Mouse (Mus musculus) limb, embryonic 14.5 days (tissue): Measurements from ENCODE around the gene Pold2. TPM values are rescaled to one million over a fixed set of nuclear protein-coding genes. Genes with fewer than 3 reads are reported as not detected.

Experiments
- ATAC-seq: fragments of 200-750 bp; cut with Nextera tagmentation; 2 replicates; pipeline ENCODE4 v1.8.0; 2017; ENCODE audit warnings: low read depth, moderate number of reproducible peaks, moderate TSS enrichment; ENCODE audit not compliant: low FRiP score
- DNase-seq: peaks from one replicate; pipeline ENCODE4 v3.0.0-alpha.2; 2015; ENCODE audit warnings: low spot score
- H3K27ac ChIP-seq: fragments of 300-500 bp; sonication (generic); replicated peaks from 2 replicates; pipeline ENCODE4 v1.5.1; 2014; ENCODE audit warnings: low read depth, mild to moderate bottlenecking, low read length, moderate library complexity, mixed read lengths
- H3K27me3 ChIP-seq: fragments of 300-500 bp; sonication (generic); 2 replicates; pipeline ENCODE4 v1.6.1; 2014; ENCODE audit warnings: low read length, mixed read lengths; ENCODE audit not compliant: control insufficient read depth, insufficient read depth
- H3K36me3 ChIP-seq: fragments of 300-500 bp; sonication (generic); 2 replicates; pipeline ENCODE4 v1.6.1; 2014; ENCODE audit warnings: mild to moderate bottlenecking, low read length, moderate library complexity, mixed read lengths; ENCODE audit not compliant: control insufficient read depth, insufficient read depth
- H3K4me1 ChIP-seq: fragments of 300-500 bp; sonication (generic); 2 replicates; pipeline ENCODE4 v1.6.1; 2014; ENCODE audit warnings: antibody characterized with exemption, low read length, mixed read lengths; ENCODE audit not compliant: control insufficient read depth, insufficient read depth
- H3K4me2 ChIP-seq: fragments of 300-500 bp; sonication (generic); replicated peaks from 2 replicates; pipeline ENCODE4 v1.6.1; 2014; ENCODE audit warnings: low read depth, mild to moderate bottlenecking, low read length, moderate library complexity; ENCODE audit not compliant: severe bottlenecking
- H3K4me3 ChIP-seq: fragments of 300-500 bp; sonication (generic); replicated peaks from 2 replicates; pipeline ENCODE4 v1.5.1; 2014; ENCODE audit warnings: low read length
- H3K9ac ChIP-seq: fragments of 300-500 bp; sonication (generic); 2 replicates; pipeline ENCODE4 v1.6.1; 2014; ENCODE audit warnings: mild to moderate bottlenecking, low read depth, low read length, moderate library complexity; ENCODE audit not compliant: severe bottlenecking
- H3K9me3 ChIP-seq: fragments of 300-500 bp; sonication (generic); 2 replicates; pipeline ENCODE4 v1.6.1; 2016; ENCODE audit warnings: low read length; ENCODE audit not compliant: control insufficient read depth
- POLR2A ChIP-seq: fragments of 200-500 bp; IDR thresholded peaks from 2 replicates; pipeline ENCODE4 v1.8.0; 2012; ENCODE audit warnings: inconsistent platforms, mild to moderate bottlenecking, moderate library complexity, borderline replicate concordance; ENCODE audit not compliant: insufficient read depth, insufficient read length; ENCODE audit errors: extremely low read depth
- WGBS: fragments of 180-500 bp; shearing (Covaris S2); extraction: QIAGEN DNeasy Blood & Tissue Kit; methylation state at CpG from one replicate; pipeline ENCODE4 v1.1.7; 2014; 5-methylcytosine and 5-hydroxymethylcytosine counted together
- polyA plus RNA-seq, 2 experiments: library from polyadenylated mRNA; depleted of rRNA in 1 of 2; stranded (reverse) in 1 of 2; unstranded in 1 of 2; fragments of >200 nt; fragmentation: Nextera tagmentation in 1 of 2; extraction: Ambion mirVana in 1 of 2; gene quantifications; 2 replicates each; pipeline versions ENCODE4 v1.2.1 to v1.2.3; 2012 to 2014

Gene Pold2
- polyA plus RNA-seq, 2 experiments: 95.8 to 158 TPM

DNA sequence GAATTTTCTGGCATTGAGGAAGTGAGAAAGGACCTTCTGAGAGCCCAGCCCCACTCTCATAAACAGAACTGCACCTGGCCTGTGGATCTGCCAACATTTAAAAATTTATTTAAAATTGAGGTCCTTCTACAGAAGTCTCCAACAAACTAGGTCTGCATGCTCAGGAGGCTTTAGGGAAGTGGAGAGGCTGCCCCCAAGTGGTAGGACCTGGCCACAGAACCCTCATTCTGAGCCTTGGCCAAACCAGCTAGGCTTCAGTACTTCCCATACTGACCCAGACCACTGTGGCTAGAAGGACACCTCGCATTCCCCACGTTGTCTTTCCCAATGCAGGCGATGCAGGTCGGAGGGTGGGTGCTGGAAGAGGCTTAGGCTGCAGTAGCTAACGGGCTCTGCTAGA is 34.5 kb upstream of the Pold2 start:
- Histone ChIP-seq H3K4me1 (peaks cover 5% of the 10 kb centered on the region; the same call in 1 of the 2 replicates), H3K4me2 (no peak overlapping the region), H3K9ac (no peak overlapping the region), H3K4me3 (no peak overlapping the region), H3K27me3 (no peaks in the 10 kb centered on the region), H3K9me3 (no peaks in the 10 kb centered on the region), H3K27ac (no peak overlapping the region), H3K36me3 (no peaks in the 10 kb centered on the region)
- ATAC-seq: peak; percentile 47; the same call in 1 of the 2 replicates
- TF ChIP-seq POLR2A: no peak
- peak; percentile 72 for DNase-seq
- 23% methylated on average over 5 of the region's 5 CpGs for WGBS

- peaks cover 5% of the 10 kb centered on the region; the same call in 1 of the 2 replicates for H3K4me1 ChIP-seq
- H3K4me3 ChIP-seq: no peak overlapping the region
- no peaks in the 10 kb centered on the region for H3K27me3 ChIP-seq
- WGBS: 69% methylated on average over 4 of the region's 4 CpGs
- DNase-seq (no peak), ATAC-seq (no peak)
- TF ChIP-seq POLR2A: no peak
- H3K36me3 ChIP-seq: no peaks in the 10 kb centered on the region
- H3K27ac ChIP-seq: no peak overlapping the region
- no peak overlapping the region for H3K9ac ChIP-seq
- no peak overlapping the region for H3K4me2 ChIP-seq
- no peaks in the 10 kb centered on the region for H3K9me3 ChIP-seq
Observed at GRCm38 (mm10) chr11:5908642-5909041, 30.6 kb upstream of the Pold2 start.

DNA sequence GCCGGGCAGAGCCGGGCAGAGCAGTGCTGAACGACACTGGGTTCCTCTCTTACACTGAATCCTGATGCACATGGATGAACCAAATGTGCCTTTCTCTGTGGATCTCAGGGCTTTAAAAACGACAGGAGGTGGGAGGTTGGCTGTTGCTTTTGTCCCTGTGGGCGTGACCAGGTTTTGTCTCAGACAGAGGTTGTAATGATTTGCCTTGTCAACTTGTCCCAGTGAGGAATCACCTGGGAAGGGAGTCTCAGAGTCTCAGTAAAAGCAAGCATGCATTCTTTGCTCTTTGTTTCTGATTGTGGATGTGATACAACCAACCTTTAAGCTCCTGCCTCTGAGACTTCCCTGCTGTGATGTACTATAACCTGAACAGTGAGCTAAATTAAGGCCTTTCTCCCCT is 29.0 kb upstream of the Pold2 start:
- no peak overlapping the region for H3K27ac ChIP-seq
- H3K4me1 ChIP-seq: peaks cover 8% of the 10 kb centered on the region; the same call in 1 of the 2 replicates
- H3K27me3 ChIP-seq: no peaks in the 10 kb centered on the region
- no peaks in the 10 kb centered on the region for H3K36me3 ChIP-seq
- H3K4me2 ChIP-seq: no peak overlapping the region
- DNase-seq: no peak
- no peaks in the 10 kb centered on the region for H3K9me3 ChIP-seq
- 62% methylated on average over 5 of the region's 5 CpGs for WGBS
- ATAC-seq: no peak
- no peak overlapping the region for H3K9ac ChIP-seq
- H3K4me3 ChIP-seq: no peak overlapping the region
- no peak for TF ChIP-seq POLR2A

DNA sequence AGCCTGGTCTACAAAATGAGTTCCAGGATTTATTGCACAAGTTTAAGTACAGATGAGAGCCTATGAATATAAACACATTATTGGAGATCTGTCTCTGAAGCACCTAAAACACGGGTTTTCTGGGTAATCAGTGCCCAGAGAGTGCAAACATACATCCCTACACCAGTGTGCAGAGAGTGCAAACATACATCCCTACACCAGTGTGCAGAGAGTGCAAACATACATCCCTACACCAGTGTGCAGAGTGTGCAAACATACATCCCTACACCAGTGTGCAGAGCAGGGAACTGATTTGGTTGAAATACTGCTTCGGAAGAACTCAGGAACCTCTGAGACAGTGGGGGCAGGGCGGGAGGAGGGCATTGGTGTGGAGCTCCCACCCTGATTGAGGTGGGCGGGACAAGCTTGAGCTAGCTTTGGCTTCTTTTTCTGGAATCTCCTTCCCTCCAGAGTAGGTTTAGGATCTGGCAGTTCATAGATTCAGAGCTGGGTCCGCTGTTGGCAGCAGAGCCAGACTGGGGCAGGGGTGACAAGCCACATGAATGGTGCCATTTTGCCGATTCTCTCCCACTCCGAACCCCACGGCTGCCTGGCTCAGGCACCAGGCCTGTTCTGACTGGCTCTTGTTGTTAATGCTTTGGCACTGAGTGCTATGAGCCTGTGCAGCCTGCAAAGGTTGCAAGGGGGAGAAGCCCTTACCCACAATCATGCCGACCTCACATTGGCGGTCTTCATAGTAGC is 27.9 kb upstream of the Pold2 start:
- no peak overlapping the region for H3K4me2 ChIP-seq
- H3K4me1 ChIP-seq: peaks cover 15% of the 10 kb centered on the region
- H3K4me3 ChIP-seq: no peak overlapping the region
- no peak overlapping the region for H3K27ac ChIP-seq
- ATAC-seq (no peak), DNase-seq (no peak)
- H3K9me3 ChIP-seq: no peaks in the 10 kb centered on the region
- no peak for TF ChIP-seq POLR2A
- no peaks in the 10 kb centered on the region for H3K36me3 ChIP-seq
- 80% methylated on average over 10 of the region's 10 CpGs for WGBS
- H3K9ac ChIP-seq: no peak overlapping the region
- H3K27me3 ChIP-seq: no peaks in the 10 kb centered on the region

DNA sequence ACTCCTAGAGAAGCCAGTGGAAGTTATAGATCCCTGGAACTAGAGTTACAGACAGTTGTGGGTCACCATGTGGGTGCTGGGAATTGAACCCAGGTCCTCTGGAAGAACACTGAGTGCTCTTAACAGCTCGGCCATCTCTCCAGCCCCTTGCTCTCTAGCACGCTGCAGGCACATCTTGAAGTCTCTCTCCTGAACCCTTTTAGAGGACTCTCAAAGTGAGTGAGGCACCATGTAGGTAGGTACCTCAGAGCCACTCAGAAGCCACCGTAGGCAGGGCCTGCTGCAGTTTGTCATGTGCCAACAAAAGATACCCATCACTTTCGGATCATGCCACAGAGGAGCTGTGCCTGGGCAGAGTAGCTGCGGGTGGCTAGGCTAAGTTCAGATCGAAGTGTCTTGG is 26.8 kb upstream of the Pold2 start:
- H3K27ac ChIP-seq: no peak overlapping the region
- no peak overlapping the region for H3K9ac ChIP-seq
- peaks cover 15% of the 10 kb centered on the region for H3K4me1 ChIP-seq
- no peak for TF ChIP-seq POLR2A
- ATAC-seq: no peak
- no peak overlapping the region for H3K4me2 ChIP-seq
- no peaks in the 10 kb centered on the region for H3K9me3 ChIP-seq
- DNase-seq: no peak
- H3K4me3 ChIP-seq: no peak overlapping the region
- 89% methylated on average over 6 of the region's 6 CpGs for WGBS
- no peaks in the 10 kb centered on the region for H3K27me3 ChIP-seq
- H3K36me3 ChIP-seq: no peaks in the 10 kb centered on the region
